Mouse (Mus musculus): ENCODE measurements at regions not wholly inside any gene's neighbourhood (a gene's known extent, or its start where the extent isn't known, plus 50 kb on each side); places are given as distances from the start of the nearest gene placed in this dataset.

DNA sequence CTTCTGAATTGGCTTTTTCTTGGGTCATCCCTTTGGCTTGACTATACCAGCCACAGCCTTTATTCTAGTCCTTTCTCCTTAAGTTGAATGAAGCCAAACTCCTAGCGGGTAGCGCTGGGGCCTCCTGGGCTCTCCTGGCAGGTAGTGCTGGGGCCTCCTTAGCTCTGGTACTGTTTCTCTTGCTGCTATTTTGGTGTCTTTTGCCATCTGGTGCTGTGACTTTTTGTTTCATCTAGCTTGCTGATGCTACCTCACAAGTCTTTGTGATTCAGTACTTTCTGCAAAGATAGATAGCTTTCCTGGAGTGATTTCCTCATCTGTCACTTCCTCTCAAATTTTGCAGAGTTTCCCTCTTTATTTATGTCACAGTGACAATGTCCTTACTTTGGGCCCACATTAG, 90.1 kb downstream of the Tmem200c start:
- no peak for DNase-seq

DNA sequence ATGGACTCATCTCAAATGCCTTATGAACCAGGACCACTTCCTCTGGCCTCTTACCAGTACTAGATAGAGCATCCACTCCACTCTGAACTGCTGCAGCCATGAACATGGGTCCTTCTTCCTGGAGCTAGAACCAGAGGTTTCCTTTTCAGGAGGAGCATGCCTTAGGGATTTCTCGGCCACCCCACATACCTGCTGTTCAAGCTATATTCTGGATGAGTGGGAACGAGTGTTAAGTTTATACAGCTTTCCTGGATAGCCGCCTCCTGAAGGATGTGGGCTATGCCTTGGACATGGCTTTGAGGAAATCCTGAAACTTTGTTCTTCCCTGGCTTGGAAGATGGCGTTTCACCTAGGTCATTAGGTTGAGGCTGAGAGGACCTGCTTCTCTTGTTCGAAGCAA, 91.8 kb downstream of the Tmem200c start:
- DNase-seq = no peak

DNA sequence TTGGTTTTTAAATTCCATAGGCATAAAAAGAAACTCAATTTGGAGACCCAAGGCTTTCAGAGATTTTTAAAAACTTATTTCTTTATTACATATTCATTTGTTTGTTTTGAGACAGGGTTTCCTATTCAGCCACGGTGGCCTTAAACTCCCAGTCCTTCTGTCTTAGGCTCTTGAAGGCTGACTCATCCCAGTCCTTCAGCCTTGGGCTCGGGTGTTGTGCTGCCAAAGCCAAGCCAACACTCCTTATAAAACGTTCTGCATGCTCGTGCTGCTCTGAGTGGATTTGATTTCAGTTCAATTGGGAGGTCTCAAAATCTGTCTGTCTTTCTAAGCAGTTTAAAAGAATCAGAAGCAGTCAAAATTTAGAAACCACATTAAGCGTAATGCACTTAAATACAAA, 96.8 kb downstream of the Tmem200c start:
- DNase-seq = no peak

GRCm38 (mm10) chr17:68927418-68927817, 101.0 kb downstream of the Tmem200c start:
- no peak for DNase-seq

DNA sequence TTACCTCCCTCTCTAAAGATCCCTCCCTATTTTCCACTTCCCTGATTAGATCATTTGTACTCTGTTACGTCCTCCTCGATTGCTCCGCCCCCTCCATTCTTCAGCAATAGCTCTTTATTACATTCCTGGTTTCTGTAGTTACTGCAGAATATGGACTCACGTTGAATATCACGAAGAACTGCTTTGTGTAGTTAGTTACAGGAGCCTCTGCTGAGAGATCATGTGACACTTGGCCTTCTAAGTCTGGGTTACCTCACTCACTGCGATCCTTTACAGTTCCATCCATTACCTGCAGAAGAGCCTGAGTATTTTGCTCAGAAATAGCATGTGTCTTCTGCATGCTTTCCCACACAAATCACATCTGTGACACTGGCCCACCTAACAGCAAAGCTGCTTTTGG, 102.3 kb downstream of the Tmem200c start:
- DNase-seq = no peak

DNA sequence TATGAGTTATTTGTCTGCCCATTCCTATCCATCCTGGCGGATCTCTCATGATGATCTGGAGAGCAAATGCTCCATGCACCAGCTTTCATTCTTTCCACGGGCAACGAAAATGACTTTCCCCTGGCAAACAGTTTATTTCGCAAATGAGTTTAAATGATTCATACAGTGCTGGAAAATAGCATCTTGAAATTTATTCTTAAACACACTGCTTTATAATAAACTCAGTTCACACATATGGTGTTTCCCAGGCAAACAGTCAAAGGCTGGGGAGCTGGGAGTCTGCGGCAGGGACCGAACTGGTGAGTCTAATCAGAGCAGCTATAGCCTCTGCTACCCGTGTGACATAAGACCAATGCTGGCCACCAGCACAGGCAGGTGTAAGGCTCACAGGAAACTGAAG, 106.8 kb downstream of the Tmem200c start:
- no peak for DNase-seq

- no peak for DNase-seq
These were observed 107.6 kb downstream of the Tmem200c start for GRCm38 (mm10) chr17:68934066-68934465.

DNA sequence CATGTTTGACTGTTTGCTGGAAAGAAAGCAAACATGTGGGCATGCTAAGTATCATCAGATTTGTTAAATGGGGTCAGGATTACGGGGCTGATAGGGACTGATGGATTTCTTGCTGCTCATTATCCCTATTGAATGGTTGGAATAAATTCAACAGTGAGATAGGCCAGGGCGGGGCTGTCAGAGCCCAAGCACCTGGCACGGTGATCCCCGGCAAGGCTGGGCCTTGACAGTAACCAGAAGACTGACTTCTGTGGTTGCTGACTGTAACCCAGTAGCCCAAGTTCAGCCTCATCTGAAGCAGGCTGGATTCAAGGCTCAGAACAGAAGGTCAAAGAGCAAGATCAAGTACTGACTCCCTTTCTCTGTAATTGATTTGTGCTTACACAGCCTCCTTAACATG, 109.6 kb downstream of the Tmem200c start:
- no peak for DNase-seq

DNA sequence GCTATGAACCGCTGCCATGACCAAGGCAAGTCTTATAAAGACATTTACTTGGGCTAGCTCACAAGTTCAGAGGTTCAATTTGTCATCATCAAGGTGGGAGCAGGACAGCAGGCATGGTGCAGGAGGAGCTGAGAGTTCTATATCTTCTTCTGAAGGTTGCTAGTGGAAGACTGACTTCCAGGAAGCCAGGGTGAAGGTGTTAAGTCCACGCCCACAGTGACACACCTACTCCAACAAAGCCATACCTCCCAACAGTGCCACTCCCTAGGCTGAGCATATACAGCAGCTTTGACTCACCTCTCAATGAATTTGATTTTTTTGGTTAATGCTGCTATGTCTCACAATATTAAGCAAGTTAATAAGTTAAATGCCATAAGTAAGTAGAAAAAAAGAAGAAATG, 119.2 kb upstream of the Epb41l3 start:
- DNase-seq = no peak

DNA sequence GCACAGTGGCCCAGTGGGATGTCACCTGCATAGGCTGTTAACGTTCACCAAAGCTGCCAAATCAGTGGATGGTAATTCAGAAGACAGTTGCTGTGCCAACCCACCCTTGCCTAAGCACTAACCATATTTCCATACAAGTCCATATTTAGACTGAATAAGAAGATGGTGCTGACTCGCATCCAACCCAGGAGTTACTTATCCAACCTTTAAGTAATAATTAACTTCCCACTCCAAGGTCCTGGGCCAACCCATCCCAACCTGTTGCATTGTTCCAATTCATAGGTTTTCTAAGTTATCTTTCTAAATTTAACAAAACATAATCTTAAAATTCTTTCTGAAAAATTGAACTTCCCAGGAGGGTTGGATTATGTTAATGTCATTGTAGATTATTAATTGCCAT, 114.3 kb upstream of the Epb41l3 start:
- DNase-seq = no peak

DNA sequence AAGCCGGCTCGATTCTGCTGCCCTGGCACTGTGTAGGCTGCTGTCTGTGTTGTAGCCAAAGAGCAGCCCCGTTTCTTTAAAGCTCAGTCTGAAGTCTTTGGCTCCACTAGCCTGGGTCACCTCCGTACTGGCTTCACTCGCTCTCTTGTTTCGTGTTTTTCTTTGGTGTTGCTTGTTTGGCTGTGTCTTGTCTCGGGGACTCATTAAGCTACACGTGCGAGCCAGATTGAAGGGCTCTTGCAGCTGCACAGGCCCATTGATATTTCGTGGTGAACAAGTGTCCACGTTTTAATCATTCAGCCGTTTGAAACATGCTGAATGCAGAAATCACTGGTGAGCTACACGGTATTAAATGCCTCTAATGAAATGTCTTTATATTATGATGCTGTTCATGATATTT, 99.9 kb upstream of the Epb41l3 start:
- no peak for DNase-seq

DNA sequence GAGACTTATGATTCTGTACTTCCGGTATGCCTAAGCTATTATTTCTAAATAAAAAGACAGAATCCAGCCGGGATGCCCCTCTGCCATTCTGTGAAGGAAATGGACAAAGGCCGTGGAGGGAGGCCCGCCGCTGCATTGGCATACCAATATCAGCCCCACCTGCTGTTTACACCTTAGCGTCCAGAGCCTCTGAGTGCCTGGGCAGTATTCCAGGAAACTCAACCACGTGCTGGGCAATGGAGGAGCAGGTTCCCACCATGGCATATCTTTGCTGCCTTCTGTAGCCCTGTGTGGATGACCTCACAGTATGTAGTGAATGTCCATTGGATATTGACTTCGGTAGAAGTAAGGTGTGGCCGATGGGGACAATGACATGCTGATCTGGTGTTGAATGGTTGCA, 97.3 kb upstream of the Epb41l3 start:
- DNase-seq = peak; percentile 19

GRCm38 (mm10) chr17:68981120-68981519, 94.4 kb upstream of the Epb41l3 start:
- DNase-seq = no peak

DNA sequence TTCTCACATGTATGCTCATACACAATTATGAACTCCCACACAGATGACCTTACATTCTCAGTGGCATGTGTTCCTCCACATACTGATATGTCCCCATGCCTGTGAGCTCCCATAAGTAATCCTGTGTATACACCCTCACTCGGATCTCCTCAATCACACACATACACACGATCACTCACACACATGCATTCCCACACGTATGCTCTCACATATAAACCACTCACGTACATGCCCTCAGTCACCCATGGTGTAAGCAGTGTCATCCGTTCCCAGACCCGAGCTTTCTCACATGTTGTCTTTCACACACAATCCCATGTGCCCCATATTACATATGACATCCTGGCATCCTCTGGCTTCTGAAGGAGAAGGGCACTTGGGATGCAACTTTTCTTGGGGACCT, 93.4 kb upstream of the Epb41l3 start:
- DNase-seq = no peak

DNA sequence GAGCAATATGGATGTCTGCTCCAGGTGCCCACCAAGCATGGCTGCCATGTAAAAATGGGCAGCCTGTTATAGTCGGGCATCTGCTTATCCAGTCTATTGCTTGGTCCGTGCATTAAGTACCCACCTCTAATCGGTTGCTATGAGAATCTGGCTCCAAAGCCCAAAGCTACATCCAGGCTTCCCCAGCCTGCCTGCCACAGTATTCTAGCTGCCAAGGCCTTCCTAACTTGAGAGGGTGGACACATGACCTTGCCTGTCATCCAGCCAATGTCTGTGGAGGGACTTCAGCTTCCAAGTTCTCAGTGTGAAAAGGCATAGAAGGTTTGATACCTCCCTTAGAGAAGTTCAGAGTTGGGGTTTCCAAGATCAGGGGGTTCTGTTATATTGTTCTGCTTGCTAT, 75.6 kb upstream of the Epb41l3 start:
- DNase-seq = peak; percentile 6

GRCm38 (mm10) chr17:69004051-69004450, 71.4 kb upstream of the Epb41l3 start:
- DNase-seq = no peak

DNA sequence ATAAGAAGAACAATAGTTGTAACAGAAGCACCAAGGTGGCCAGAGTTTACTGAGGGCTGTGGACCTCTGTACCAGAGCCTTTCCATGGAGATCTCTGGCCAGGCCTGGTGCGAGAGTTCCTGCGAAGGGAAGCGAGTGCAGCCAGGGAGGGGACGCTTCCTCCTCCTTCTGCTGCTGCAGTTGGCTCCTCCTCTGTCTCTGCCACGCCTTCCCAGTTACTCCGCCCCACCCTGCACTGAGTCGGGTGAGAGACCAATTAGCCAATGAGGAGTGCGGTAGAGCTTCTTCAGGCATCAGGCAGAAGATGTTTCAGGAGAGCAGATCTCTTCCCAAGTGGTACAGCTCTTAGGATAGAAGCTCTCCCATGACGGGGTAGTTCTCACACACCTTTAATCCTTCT, 69.2 kb upstream of the Epb41l3 start:
- peak; percentile 5 for DNase-seq

All from heart, postnatal 4 days (tissue).